24 mouse cellular contexts compared by ENCODE assay signal in the genomic region with DNA sequence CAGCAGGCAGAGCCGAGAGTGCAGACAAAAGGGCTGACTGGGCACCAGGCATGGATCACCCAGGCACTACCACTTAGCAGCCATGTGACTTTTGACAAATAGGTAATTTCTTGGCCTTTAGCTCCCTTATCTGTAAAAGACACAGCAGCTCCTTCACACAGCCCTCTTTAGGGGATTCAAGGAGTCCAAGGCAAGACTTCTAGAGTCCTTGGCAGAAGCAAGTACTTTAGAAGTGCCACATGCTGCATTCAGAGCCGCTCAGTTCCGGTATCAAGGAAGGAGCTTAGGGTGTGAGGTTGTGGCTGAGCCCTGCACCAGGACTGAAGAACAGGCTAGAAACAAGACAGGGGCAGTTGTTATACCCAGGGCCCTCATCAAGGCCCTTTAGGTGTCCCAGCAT.
"Had no signal": no experiment of that assay in that cellular context is flagged by ENCODE, and none has a peak within 500 bp of the region (broad histone marks: within the 10 kb centered on the region; RNA-seq: fewer than 3 reads in every experiment).

No protein-coding gene starts in this region.

- H3K4me1 ChIP-seq: limb, embryonic 12.5 days had no signal

- DNase-seq: gastrocnemius, adult 2 months; gastrocnemius, postnatal 10 days; gastrocnemius, postnatal 25 days; heart, adult 18-20 months; heart, postnatal 10 days; heart, postnatal 4 days; kidney, adult 18-20 months; kidney, adult 8-10 months; kidney, postnatal 10 days; kidney, postnatal 25 days; kidney, postnatal 4 days had no signal

- ATAC-seq: hindbrain, embryonic 16.5 days; inflammation-experienced regulatory T-cells, adult 6 months; intestine, embryonic 15.5 days; intestine, postnatal 0 days had no signal

- H3K27ac ChIP-seq: gastrocnemius, adult 2 months; heart, embryonic 10.5 days; hindbrain, embryonic 10.5 days; hindbrain, embryonic 12.5 days; hindbrain, embryonic 14.5 days; intestine, embryonic 15.5 days; layer of hippocampus, adult 2 months; left cerebral cortex, adult 2 months; limb, embryonic 10.5 days; limb, embryonic 12.5 days had no signal

- H3K4me3 ChIP-seq: gastrocnemius, adult 2 months; heart, embryonic 10.5 days; heart, embryonic 12.5 days; hindbrain, embryonic 10.5 days; hindbrain, embryonic 12.5 days; intestine, embryonic 15.5 days; layer of hippocampus, adult 2 months; left cerebral cortex, adult 2 months; limb, embryonic 10.5 days; limb, embryonic 12.5 days had no signal

- H3K9me3 ChIP-seq: heart, embryonic 10.5 days; heart, embryonic 12.5 days; hindbrain, embryonic 10.5 days; hindbrain, embryonic 12.5 days; intestine, embryonic 15.5 days; limb, embryonic 10.5 days; limb, embryonic 12.5 days had no signal

- H3K4me2 ChIP-seq: heart, embryonic 12.5 days; hindbrain, embryonic 12.5 days; hindbrain, embryonic 14.5 days; intestine, embryonic 15.5 days; limb, embryonic 12.5 days had no signal

- H3K27me3 ChIP-seq: heart, embryonic 12.5 days; hindbrain, embryonic 12.5 days; limb, embryonic 12.5 days had no signal

- H3K9ac ChIP-seq: heart, embryonic 12.5 days; hindbrain, embryonic 12.5 days; hindbrain, embryonic 14.5 days; intestine, embryonic 15.5 days; limb, embryonic 12.5 days had no signal

- H3K36me3 ChIP-seq: heart, embryonic 10.5 days; heart, embryonic 12.5 days; hindbrain, embryonic 10.5 days; hindbrain, embryonic 12.5 days; intestine, embryonic 15.5 days; limb, embryonic 10.5 days; limb, embryonic 12.5 days had no signal
